Mouse (Mus musculus): ENCODE measurements around the gene Mad2l1. TPM values are rescaled to one million over a fixed set of nuclear protein-coding genes. Genes with fewer than 3 reads are reported as not detected.

Mad2l1 gene
- polyA plus RNA-seq, 1 experiment: 238 TPM

- peaks cover 2% of the 10 kb centered on the region for H3K4me1 ChIP-seq (ENCODE audit: control insufficient read depth, insufficient read depth, low read length)
- peak overlapping the region; percentile 99 for H3K4me3 ChIP-seq (ENCODE audit: low read depth, low read length)
- no peaks in the 10 kb centered on the region for H3K27me3 ChIP-seq (ENCODE audit: control insufficient read depth, insufficient read depth, low read length, poor library complexity, severe bottlenecking)
- peak overlapping the region; percentile 85 for H3K9ac ChIP-seq (ENCODE audit: low read depth, poor library complexity, severe bottlenecking)
- H3K27ac ChIP-seq (ENCODE audit: insufficient read depth, low read length): peak overlapping the region; percentile 86
- H3K9me3 ChIP-seq (replicated peaks; ENCODE audit: control insufficient read depth, insufficient read depth, low read length, poor library complexity, severe bottlenecking): no peaks in the 10 kb centered on the region
- H3K36me3 ChIP-seq (ENCODE audit: control insufficient read depth, insufficient read depth, low read length, poor library complexity, severe bottlenecking): peaks cover 38% of the 10 kb centered on the region
- no peak for TF ChIP-seq CTCF (IDR thresholded peaks at IDR 0.05; ENCODE audit: low read depth, low read length)
- no peak for TF ChIP-seq EP300 (IDR thresholded peaks at IDR 0.05; ENCODE audit: insufficient read depth, low read depth, low read length)
- no peak for TF ChIP-seq POLR2A (IDR thresholded peaks at IDR 0.05; ENCODE audit: insufficient read depth, low read length)
These were observed 776 bp downstream of the Mad2l1 start for GRCm38 (mm10) chr6:66535966-66536365.

GRCm38 (mm10) chr6:66559996-66560395 lies 24.8 kb downstream of the Mad2l1 start, which contains the start of gene Vmn1r32:
Gene Vmn1r32, minus strand, starts transcription at chr6:66560096.
- Histone ChIP-seq H3K9ac (ENCODE audit: low read depth, poor library complexity, severe bottlenecking) (no peak within 1 kb of the TSS), H3K27me3 (ENCODE audit: control insufficient read depth, insufficient read depth, low read length, poor library complexity, severe bottlenecking) (no peaks in the 10 kb centered on the region), H3K27ac (ENCODE audit: insufficient read depth, low read length) (no peak within 1 kb of the TSS), H3K36me3 (ENCODE audit: control insufficient read depth, insufficient read depth, low read length, poor library complexity, severe bottlenecking) (no peaks in the 10 kb centered on the region), H3K9me3 (replicated peaks; ENCODE audit: control insufficient read depth, insufficient read depth, low read length, poor library complexity, severe bottlenecking) (no peaks in the 10 kb centered on the region), H3K4me1 (ENCODE audit: control insufficient read depth, insufficient read depth, low read length) (no peaks in the 10 kb centered on the region), H3K4me3 (ENCODE audit: low read depth, low read length) (no peak within 1 kb of the TSS)
- TF ChIP-seq EP300 (IDR thresholded peaks at IDR 0.05; ENCODE audit: insufficient read depth, low read depth, low read length): no peak
- no peak for TF ChIP-seq POLR2A (IDR thresholded peaks at IDR 0.05; ENCODE audit: insufficient read depth, low read length)
- TF ChIP-seq CTCF (IDR thresholded peaks at IDR 0.05; ENCODE audit: low read depth, low read length): no peak

DNA sequence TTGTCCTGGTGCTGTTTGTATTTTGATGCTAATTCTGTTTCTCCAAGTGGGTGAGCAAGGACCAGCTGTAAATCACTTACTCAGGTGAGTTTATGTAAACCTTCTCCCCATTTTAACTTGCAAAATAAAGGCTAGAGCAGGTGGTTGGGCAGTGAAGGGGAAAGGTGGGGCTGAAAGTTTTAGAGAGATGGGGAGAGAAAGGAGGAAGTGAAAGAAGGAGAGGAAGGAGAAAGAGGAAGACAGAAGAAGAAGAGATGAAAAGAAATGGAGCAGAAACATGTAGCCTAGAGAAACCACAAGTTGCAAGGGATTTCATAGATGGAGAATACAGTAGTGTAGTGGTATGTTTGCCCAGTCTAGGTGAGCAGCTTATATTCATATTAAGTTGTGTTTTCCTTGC lies 60.6 kb downstream of the Mad2l1 start:
- no peaks in the 10 kb centered on the region; the same call in 1 of the 2 replicates for H3K9me3 ChIP-seq (replicated peaks; ENCODE audit: control insufficient read depth, insufficient read depth, low read length, poor library complexity, severe bottlenecking)
- TF ChIP-seq CTCF (IDR thresholded peaks at IDR 0.05; ENCODE audit: low read depth, low read length) (no peak), EP300 (IDR thresholded peaks at IDR 0.05; ENCODE audit: insufficient read depth, low read depth, low read length) (no peak), POLR2A (IDR thresholded peaks at IDR 0.05; ENCODE audit: insufficient read depth, low read length) (no peak)
- H3K27ac ChIP-seq (ENCODE audit: insufficient read depth, low read length): no peak overlapping the region
- H3K36me3 ChIP-seq (ENCODE audit: control insufficient read depth, insufficient read depth, low read length, poor library complexity, severe bottlenecking): no peaks in the 10 kb centered on the region
- H3K27me3 ChIP-seq (ENCODE audit: control insufficient read depth, insufficient read depth, low read length, poor library complexity, severe bottlenecking): no peaks in the 10 kb centered on the region
- H3K9ac ChIP-seq (ENCODE audit: low read depth, poor library complexity, severe bottlenecking): no peak overlapping the region
- H3K4me3 ChIP-seq (ENCODE audit: low read depth, low read length): no peak overlapping the region
- H3K4me1 ChIP-seq (ENCODE audit: control insufficient read depth, insufficient read depth, low read length): no peaks in the 10 kb centered on the region

Other genes starting within 250 kb of the Mad2l1 start
- not detected in 2 replicates for gene Vmn1r32, start 24.7 kb downstream of the Mad2l1 start, polyA plus RNA-seq (2011; ENCODE audit: insufficient read depth, insufficient read length, low read depth, missing spikeins)
- gene Vmn1r33, start 82.9 kb downstream of the Mad2l1 start, polyA plus RNA-seq (2011; ENCODE audit: insufficient read depth, insufficient read length, low read depth, missing spikeins): not detected in 2 replicates
- gene Vmn1r34, start 108.5 kb downstream of the Mad2l1 start, polyA plus RNA-seq (2011; ENCODE audit: insufficient read depth, insufficient read length, low read depth, missing spikeins): not detected in 2 replicates
- gene Vmn1r35, start 150.5 kb downstream of the Mad2l1 start, polyA plus RNA-seq (2011; ENCODE audit: insufficient read depth, insufficient read length, low read depth, missing spikeins): not detected in 2 replicates
- gene Vmn1r36, start 183.8 kb downstream of the Mad2l1 start, polyA plus RNA-seq (2011; ENCODE audit: insufficient read depth, insufficient read length, low read depth, missing spikeins): not detected in 2 replicates
- not detected in 2 replicates for gene Vmn1r37, start 194.0 kb downstream of the Mad2l1 start, polyA plus RNA-seq (2011; ENCODE audit: insufficient read depth, insufficient read length, low read depth, missing spikeins)
- not detected in 2 replicates for gene Vmn1r38, start 247.2 kb downstream of the Mad2l1 start, polyA plus RNA-seq (2011; ENCODE audit: insufficient read depth, insufficient read length, low read depth, missing spikeins)